Mouse (Mus musculus) embryonic facial prominence, embryonic 10.5 days (tissue): Measurements from ENCODE around the gene Ppt2. TPM values are rescaled to one million over a fixed set of nuclear protein-coding genes. Genes with fewer than 3 reads are reported as not detected.

ENCODE experiments used
- DNase-seq: peaks from one replicate; pipeline ENCODE4 v3.0.0-alpha.2; 2017; ENCODE audit warnings: low spot score
- H3K27ac ChIP-seq: fragments of 300-500 bp; sonication (generic); replicated peaks from 2 replicates; pipeline ENCODE4 v1.5.1; 2016; ENCODE audit warnings: mild to moderate bottlenecking
- H3K27me3 ChIP-seq: fragments of 300-500 bp; sonication (generic); replicated peaks from 2 replicates; pipeline ENCODE4 v1.6.1; 2016; ENCODE audit warnings: low read depth, mild to moderate bottlenecking; ENCODE audit not compliant: poor library complexity, severe bottlenecking
- H3K36me3 ChIP-seq: fragments of 300-500 bp; sonication (generic); replicated peaks from 2 replicates; pipeline ENCODE4 v1.6.1; 2016; ENCODE audit warnings: mild to moderate bottlenecking, moderate library complexity
- H3K4me1 ChIP-seq: fragments of 300-500 bp; sonication (generic); 2 replicates; pipeline ENCODE4 v1.6.1; 2016
- H3K4me3 ChIP-seq: fragments of 300-500 bp; sonication (generic); 2 replicates; pipeline ENCODE4 v1.5.1; 2016; ENCODE audit warnings: mild to moderate bottlenecking, moderate library complexity
- H3K9me3 ChIP-seq: fragments of 300-500 bp; sonication (generic); 2 replicates; pipeline ENCODE4 v1.6.1; 2016; ENCODE audit warnings: mild to moderate bottlenecking
- WGBS: fragments of 180-500 bp; shearing (Covaris S2); methylation state at CpG from one replicate; pipeline ENCODE4 v1.1.7; 2016; 5-methylcytosine and 5-hydroxymethylcytosine counted together
- polyA plus RNA-seq: library from polyadenylated mRNA; unstranded; fragments of >200 nt; fragmentation: Nextera tagmentation; extraction: Ambion mirVana; gene quantifications from 2 replicates; pipeline ENCODE4 v1.2.1, GENCODE M21; 2016

Ppt2 gene
- polyA plus RNA-seq, 1 experiment from 2014 or later = 18.6 TPM

DNA sequence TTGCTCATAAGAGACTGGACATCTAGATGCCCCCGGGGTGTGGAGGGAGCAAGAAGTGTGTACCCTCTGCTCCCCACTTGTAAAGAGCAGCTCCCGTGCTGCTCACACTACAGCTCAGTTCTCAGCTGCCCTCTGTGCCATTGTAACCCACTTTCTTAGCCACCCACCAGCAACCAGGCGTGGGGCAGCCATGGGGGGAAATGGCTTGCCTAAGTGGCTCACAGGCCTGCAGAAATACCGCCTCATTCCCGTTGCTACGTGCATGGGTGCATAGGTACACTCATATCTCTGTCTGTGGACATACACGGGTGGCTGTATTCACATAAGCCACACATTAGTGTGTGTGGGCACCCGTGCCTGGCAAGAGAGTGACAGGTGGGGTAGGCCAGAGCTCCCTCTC, 34.7 kb upstream of the Ppt2 start:
- no peaks in the 10 kb centered on the region for H3K9me3 ChIP-seq
- peaks cover 65% of the 10 kb centered on the region for H3K27me3 ChIP-seq
- WGBS = 79% methylated on average over 8 of the region's 8 CpGs
- H3K4me1 ChIP-seq = peaks cover 18% of the 10 kb centered on the region
- no peaks in the 10 kb centered on the region for H3K36me3 ChIP-seq
- no peak overlapping the region for H3K4me3 ChIP-seq
- no peak overlapping the region for H3K27ac ChIP-seq
- DNase-seq = no peak

- DNase-seq = no peak
- Histone ChIP-seq H3K36me3 (no peaks in the 10 kb centered on the region), H3K27me3 (peaks cover 60% of the 10 kb centered on the region), H3K27ac (no peak overlapping the region), H3K4me1 (peaks cover 21% of the 10 kb centered on the region), H3K9me3 (no peaks in the 10 kb centered on the region), H3K4me3 (no peak overlapping the region)
- 80% methylated on average over 1 of the region's 1 CpGs for WGBS
Observed at GRCm38 (mm10) chr17:34662468-34662867, 34.2 kb upstream of the Ppt2 start.

GRCm38 (mm10) chr17:34661121-34661591, 32.8 kb upstream of the Ppt2 start:
- H3K9me3 ChIP-seq = no peaks in the 10 kb centered on the region
- DNase-seq = peak; percentile 33
- H3K4me3 ChIP-seq = peak overlapping the region; percentile 41
- 11% methylated on average over 19 of the region's 19 CpGs for WGBS
- peaks cover 59% of the 10 kb centered on the region for H3K27me3 ChIP-seq
- H3K4me1 ChIP-seq = peaks cover 31% of the 10 kb centered on the region
- no peak overlapping the region; the same call in 1 of the 2 replicates for H3K27ac ChIP-seq
- H3K36me3 ChIP-seq = no peaks in the 10 kb centered on the region

- Histone ChIP-seq H3K9me3 (no peaks in the 10 kb centered on the region), H3K36me3 (peaks cover 4% of the 10 kb centered on the region), H3K27ac (no peak overlapping the region), H3K4me1 (peaks cover 39% of the 10 kb centered on the region), H3K4me3 (no peak overlapping the region), H3K27me3 (peaks cover 51% of the 10 kb centered on the region)
- 44% methylated on average over 11 of the region's 11 CpGs for WGBS
- DNase-seq = no peak
Observed at GRCm38 (mm10) chr17:34660259-34660820, 32.0 kb upstream of the Ppt2 start.

- peaks cover 8% of the 10 kb centered on the region for H3K36me3 ChIP-seq
- no peak overlapping the region for H3K27ac ChIP-seq
- no peak for DNase-seq
- H3K4me3 ChIP-seq = no peak overlapping the region
- peaks cover 44% of the 10 kb centered on the region for H3K4me1 ChIP-seq
- WGBS = 49% methylated on average over 3 of the region's 3 CpGs
- no peaks in the 10 kb centered on the region for H3K9me3 ChIP-seq
- peaks cover 46% of the 10 kb centered on the region for H3K27me3 ChIP-seq
Observed at GRCm38 (mm10) chr17:34659897-34660214, 31.5 kb upstream of the Ppt2 start.

DNA sequence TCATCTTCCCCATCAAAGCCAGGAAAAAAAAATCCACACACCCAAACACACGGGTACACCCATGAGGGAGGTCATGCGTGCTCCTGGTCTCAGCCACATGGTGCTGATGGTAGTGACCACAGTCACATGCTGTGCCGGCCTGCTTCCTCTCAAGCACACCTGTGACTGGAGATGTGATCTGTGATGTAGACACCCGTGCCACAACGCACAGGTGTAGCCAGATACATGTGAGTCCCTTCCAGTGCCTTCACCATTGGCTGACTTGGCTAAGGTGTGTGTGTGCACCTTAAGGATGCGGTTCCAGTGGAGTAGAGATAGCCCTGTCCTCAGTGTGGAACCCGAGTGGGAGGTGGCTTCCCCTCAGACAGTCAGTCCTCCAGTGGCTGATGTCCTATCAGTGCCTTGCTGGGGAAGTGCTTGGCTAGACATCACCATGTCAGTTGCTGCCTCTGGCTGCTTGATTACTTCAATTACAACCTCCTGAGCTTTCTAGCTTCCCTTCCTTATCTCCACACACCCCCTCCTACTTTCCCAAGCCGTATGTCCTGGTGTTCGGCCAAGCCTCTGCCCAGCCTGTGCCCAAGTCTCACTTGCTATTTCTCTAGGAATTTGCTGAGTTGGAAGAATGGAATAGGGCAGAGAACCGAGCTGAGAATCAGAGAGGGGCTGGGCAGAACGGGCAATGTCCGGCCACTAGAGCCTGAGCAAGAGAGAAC, 31.0 kb upstream of the Ppt2 start:
- WGBS = 70% methylated on average over 12 of the region's 12 CpGs
- no peak overlapping the region for H3K27ac ChIP-seq
- peaks cover 44% of the 10 kb centered on the region for H3K4me1 ChIP-seq
- no peaks in the 10 kb centered on the region for H3K9me3 ChIP-seq
- DNase-seq = no peak
- H3K4me3 ChIP-seq = no peak overlapping the region
- H3K27me3 ChIP-seq = peaks cover 45% of the 10 kb centered on the region
- H3K36me3 ChIP-seq = peaks cover 14% of the 10 kb centered on the region

DNA sequence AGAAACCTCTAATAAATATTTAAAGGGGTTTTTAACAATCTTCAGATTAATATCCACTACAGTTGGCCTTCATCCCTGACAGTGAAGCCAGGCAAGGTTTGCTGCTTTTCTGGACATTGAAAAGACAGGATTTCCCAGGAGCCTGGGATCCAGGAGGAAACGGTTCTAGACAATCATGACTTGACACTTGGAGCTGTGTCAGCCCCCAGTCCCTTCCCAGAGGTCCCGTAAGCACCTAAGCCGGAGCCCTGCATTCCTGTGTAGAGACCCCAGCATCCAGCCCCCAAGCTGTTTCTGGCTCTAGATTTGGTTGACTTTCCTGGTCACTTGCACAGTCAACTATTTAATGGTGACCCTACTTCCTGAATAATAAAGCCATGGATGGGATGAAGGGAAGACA, 30.3 kb upstream of the Ppt2 start:
- Histone ChIP-seq H3K27ac (no peak overlapping the region), H3K36me3 (peaks cover 21% of the 10 kb centered on the region), H3K27me3 (peaks cover 44% of the 10 kb centered on the region), H3K9me3 (no peaks in the 10 kb centered on the region), H3K4me3 (no peak overlapping the region), H3K4me1 (peaks cover 44% of the 10 kb centered on the region)
- no peak for DNase-seq
- 78% methylated on average over 3 of the region's 3 CpGs for WGBS

- Histone ChIP-seq H3K4me3 (no peak overlapping the region), H3K27me3 (peaks cover 40% of the 10 kb centered on the region), H3K9me3 (no peaks in the 10 kb centered on the region), H3K36me3 (peaks cover 25% of the 10 kb centered on the region), H3K27ac (no peak overlapping the region), H3K4me1 (peaks cover 44% of the 10 kb centered on the region)
- WGBS = 90% methylated on average over 2 of the region's 2 CpGs
- DNase-seq = no peak
Observed at GRCm38 (mm10) chr17:34658145-34658544, 29.8 kb upstream of the Ppt2 start.

GRCm38 (mm10) chr17:34657271-34657670, 29.0 kb upstream of the Ppt2 start:
- H3K27ac ChIP-seq = no peak overlapping the region
- no peaks in the 10 kb centered on the region for H3K9me3 ChIP-seq
- WGBS = 23% methylated on average over 2 of the region's 2 CpGs
- peaks cover 34% of the 10 kb centered on the region for H3K36me3 ChIP-seq
- H3K4me1 ChIP-seq = peaks cover 44% of the 10 kb centered on the region
- H3K4me3 ChIP-seq = no peak overlapping the region
- no peak for DNase-seq
- H3K27me3 ChIP-seq = peaks cover 33% of the 10 kb centered on the region

GRCm38 (mm10) chr17:34656666-34657065, 28.4 kb upstream of the Ppt2 start:
- peaks cover 44% of the 10 kb centered on the region for H3K4me1 ChIP-seq
- H3K9me3 ChIP-seq = no peaks in the 10 kb centered on the region
- peaks cover 40% of the 10 kb centered on the region for H3K36me3 ChIP-seq
- no peak for DNase-seq
- 58% methylated on average over 8 of the region's 8 CpGs for WGBS
- H3K4me3 ChIP-seq = no peak overlapping the region
- no peak overlapping the region for H3K27ac ChIP-seq
- H3K27me3 ChIP-seq = peaks cover 31% of the 10 kb centered on the region

GRCm38 (mm10) chr17:34655581-34655991, 27.3 kb upstream of the Ppt2 start:
- H3K4me3 ChIP-seq = 0 out of 2 replicates have a peak overlapping the region, but pooled peaks have one; percentile 6
- peaks cover 37% of the 10 kb centered on the region for H3K4me1 ChIP-seq
- H3K27me3 ChIP-seq = peaks cover 21% of the 10 kb centered on the region
- peaks cover 51% of the 10 kb centered on the region for H3K36me3 ChIP-seq
- DNase-seq = no peak
- H3K27ac ChIP-seq = peak overlapping the region; percentile 30; the same call in 1 of the 2 replicates
- 62% methylated on average over 4 of the region's 4 CpGs for WGBS
- H3K9me3 ChIP-seq = no peaks in the 10 kb centered on the region

DNA sequence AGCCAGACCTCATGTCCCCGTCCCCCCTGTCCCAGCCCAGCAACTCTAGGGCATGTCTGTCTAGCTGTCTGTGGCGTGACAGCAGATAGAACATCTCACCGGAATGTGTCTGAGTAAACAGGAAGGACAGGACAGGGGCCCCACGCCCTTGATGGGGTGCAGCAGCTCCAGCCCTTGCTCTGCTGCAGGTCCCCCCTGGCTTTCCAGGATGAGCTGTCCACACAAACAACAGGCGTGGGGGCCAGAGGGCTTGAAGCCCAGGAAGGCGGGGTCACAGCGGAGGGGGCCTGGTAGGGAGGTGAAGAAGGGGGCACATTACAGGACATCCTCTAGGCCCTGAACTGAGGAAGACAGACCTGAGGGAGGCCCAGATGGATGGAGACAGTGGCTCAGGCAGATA, 26.9 kb upstream of the Ppt2 start:
- no peaks in the 10 kb centered on the region for H3K9me3 ChIP-seq
- DNase-seq = no peak
- H3K4me1 ChIP-seq = peaks cover 32% of the 10 kb centered on the region
- 81% methylated on average over 7 of the region's 7 CpGs for WGBS
- H3K27me3 ChIP-seq = peaks cover 16% of the 10 kb centered on the region
- H3K27ac ChIP-seq = peak overlapping the region; percentile 30; the same call in 1 of the 2 replicates
- H3K36me3 ChIP-seq = peaks cover 55% of the 10 kb centered on the region
- H3K4me3 ChIP-seq = 0 out of 2 replicates have a peak overlapping the region, but pooled peaks have one; percentile 6

GRCm38 (mm10) chr17:34654392-34654791, 26.1 kb upstream of the Ppt2 start:
- Histone ChIP-seq H3K9me3 (no peaks in the 10 kb centered on the region), H3K4me3 (0 out of 2 replicates have a peak overlapping the region, but pooled peaks have one; percentile 2), H3K27ac (no peak overlapping the region), H3K4me1 (peaks cover 32% of the 10 kb centered on the region), H3K36me3 (peaks cover 63% of the 10 kb centered on the region), H3K27me3 (peaks cover 9% of the 10 kb centered on the region)
- WGBS = 93% methylated on average over 13 of the region's 13 CpGs
- DNase-seq = no peak
